Mouse (Mus musculus) Patski (cell line): ENCODE measurements at regions not wholly inside any gene's neighbourhood (a gene's known extent, or its start where the extent isn't known, plus 50 kb on each side); places are given as distances from the start of the nearest gene placed in this dataset.

Experiments
- ATAC-seq: fragments of 100-300 bp; one replicate; pipeline ENCODE4 v1.8.0; 2021
- CTCF ChIA-PET: fragments of 350-600 bp; sonication (Branson Sonifier 250); formaldehyde crosslinking; loops from one replicate; lab custom pipeline; 2022; ENCODE audit warnings: inconsistent platforms; lab: Charles Lee
- POLR2A ChIA-PET: fragments of 350-600 bp; sonication (Branson Sonifier 250); formaldehyde crosslinking; loops from one replicate; lab custom pipeline; 2022; ENCODE audit warnings: antibody characterized with exemption, inconsistent platforms; lab: Charles Lee
- DNase-seq: peaks from one replicate; pipeline ENCODE4 v3.0.0-alpha.2; 2011; ENCODE audit warnings: low read depth, low spot score
- H3K27me3 ChIP-seq: fragments of 371-371 bp; one replicate; pipeline ENCODE4 v1.5.1; 2021
- CTCF ChIP-seq: fragments of 100-300 bp; IDR thresholded peaks from one replicate; pipeline ENCODE4 v1.5.1; 2021
- in situ Hi-C: fragments of 300-500 bp; cut with MboI; formaldehyde crosslinking; loops from 3 replicates; pipeline ENCODE4 v1.11.1; 2018; ENCODE audit warnings: low pct_unique_long_range_greater_than_20kb, mixed read lengths

DNA sequence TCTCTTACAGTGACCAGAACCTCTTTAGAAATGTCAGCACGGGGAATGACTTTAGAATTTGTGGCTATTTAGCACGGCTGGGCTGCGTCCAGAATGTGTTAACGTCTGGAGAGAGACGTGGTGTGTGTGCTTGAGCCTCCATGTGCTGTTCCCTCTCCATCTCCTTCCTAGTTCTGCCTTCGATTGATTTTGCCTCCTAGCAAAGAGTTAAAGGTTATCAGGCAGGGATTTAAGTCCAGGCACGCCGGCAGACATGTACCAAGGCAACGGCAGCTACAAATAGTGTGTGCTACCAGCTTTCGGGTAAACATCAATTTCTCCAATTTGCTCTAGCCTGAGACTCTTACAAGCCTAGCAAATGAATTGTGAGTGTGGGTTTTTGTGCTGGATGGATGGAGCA is 285.7 kb downstream of the Icos start:
- in situ Hi-C loops = no loop called here
- CTCF ChIA-PET = interaction anchor here (0.8 kb wide), 1 partner anchor 10 kb away, joined by 3 read pairs; no protein-coding TSS in a partner anchor
- no peak for ATAC-seq
- POLR2A ChIA-PET = no interaction called here
- peaks cover 25% of the 10 kb centered on the region for H3K27me3 ChIP-seq
- DNase-seq = no peak
- no peak for TF ChIP-seq CTCF

DNA sequence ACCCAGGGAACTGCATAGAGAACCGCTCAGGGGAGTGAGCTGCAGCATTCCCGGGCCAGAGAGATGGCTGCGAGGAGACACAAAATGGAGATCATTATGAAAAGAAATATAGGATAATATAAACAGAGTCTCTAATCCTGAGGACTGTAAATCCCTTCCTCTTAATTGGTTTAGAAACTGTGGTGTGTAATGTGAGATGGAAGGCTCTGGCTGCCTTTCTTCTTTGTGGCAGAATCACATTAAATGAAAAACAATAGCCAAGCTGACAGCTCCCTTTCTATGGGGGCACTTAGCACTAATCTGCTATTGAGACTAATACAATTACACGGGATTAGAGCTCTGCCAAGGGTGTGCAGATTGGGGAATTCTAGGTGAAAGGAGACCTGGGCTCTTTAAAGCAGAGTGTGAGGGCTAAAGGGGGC is 288.0 kb downstream of the Icos start:
- peaks cover 28% of the 10 kb centered on the region for H3K27me3 ChIP-seq
- CTCF ChIA-PET = no interaction called here
- POLR2A ChIA-PET = no interaction called here
- no peak for ATAC-seq
- DNase-seq = no peak
- no peak for TF ChIP-seq CTCF
- in situ Hi-C loops = no loop called here

DNA sequence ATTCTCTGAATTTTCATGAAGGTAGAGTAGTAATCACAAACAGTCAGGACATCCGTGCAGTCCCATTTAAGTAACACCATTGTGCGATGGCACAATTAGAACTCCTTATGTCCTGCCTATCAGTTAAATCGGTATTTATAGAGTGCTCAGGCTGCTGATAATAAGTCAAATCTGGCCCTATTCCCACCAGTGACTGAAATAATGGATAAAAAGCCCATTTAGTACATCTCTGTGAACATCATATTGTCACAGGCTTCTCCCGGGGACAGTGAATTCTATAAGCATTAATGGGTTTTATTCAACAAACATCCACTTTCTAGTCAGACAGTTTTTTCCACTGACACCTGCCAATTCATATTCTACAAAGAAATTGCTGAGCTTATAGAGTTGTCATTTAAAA is 296.1 kb downstream of the Icos start:
- no peak for TF ChIP-seq CTCF
- peaks cover 48% of the 10 kb centered on the region for H3K27me3 ChIP-seq
- in situ Hi-C loops = no loop called here
- no peak for DNase-seq
- ChIA-PET CTCF (interaction anchor here (1.3 kb wide), 1 partner anchor 10 kb away, joined by 3 read pairs; no protein-coding TSS in a partner anchor), POLR2A (no interaction called here)
- ATAC-seq = no peak

DNA sequence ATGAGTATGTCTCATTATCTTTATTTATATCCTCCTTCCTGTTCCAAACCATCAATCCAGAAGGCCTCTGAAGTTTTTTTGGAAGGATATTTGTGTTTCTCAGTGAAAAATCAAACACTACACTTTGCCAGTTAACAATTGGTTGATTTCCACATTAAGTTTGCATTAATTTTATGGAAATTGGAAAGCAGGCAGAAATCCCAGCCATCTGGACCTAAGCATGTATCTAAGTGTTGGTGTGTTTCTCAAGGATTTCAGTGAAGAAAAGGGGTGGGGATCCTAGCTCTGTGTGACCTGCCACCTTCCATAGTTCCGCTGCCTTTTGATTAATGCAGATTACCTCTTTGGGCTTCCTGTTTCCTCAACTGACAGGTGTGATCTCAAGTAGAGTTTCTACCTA is 296.5 kb downstream of the Icos start:
- ATAC-seq (no peak), DNase-seq (no peak)
- POLR2A ChIA-PET = no interaction called here
- CTCF ChIA-PET = interaction anchor here (1.2 to 1.3 kb wide), 2 partner anchors 11 to 44 kb away, joined by 3 read pairs; no protein-coding TSS in a partner anchor
- no peak for TF ChIP-seq CTCF
- H3K27me3 ChIP-seq = peaks cover 50% of the 10 kb centered on the region
- in situ Hi-C loops = no loop called here

DNA sequence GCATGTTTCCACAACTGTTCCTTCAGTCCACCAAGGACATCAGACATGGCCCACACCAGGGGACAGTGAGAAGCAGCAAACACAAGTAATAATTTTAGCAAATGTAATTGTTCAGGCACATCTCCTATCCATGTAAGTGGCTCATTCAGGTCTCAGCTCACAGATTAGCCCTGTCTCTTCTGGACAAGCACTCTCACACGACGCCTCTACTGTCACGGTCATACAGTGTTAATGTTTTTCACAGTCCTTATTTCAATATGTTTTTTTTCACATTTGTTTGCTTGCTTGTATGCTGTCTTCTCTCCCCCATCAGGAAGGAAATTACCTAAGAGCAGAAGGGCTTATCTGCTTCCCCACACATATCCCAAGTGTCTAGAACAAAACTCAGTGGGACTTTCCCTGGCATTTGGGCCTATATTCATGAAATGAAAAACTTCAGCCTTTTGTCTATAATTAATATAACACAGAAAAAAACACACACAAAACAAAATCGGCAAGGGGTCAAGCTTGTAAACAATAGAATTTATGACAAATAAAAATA is 299.5 kb downstream of the Icos start:
- ATAC-seq = no peak
- no peak for DNase-seq
- peaks cover 60% of the 10 kb centered on the region for H3K27me3 ChIP-seq
- ChIA-PET CTCF (interaction anchor here (2.1 kb wide), 1 partner anchor 12 kb away, joined by 4 read pairs; no protein-coding TSS in a partner anchor), POLR2A (no interaction called here)
- in situ Hi-C loops = no loop called here
- no peak for TF ChIP-seq CTCF

DNA sequence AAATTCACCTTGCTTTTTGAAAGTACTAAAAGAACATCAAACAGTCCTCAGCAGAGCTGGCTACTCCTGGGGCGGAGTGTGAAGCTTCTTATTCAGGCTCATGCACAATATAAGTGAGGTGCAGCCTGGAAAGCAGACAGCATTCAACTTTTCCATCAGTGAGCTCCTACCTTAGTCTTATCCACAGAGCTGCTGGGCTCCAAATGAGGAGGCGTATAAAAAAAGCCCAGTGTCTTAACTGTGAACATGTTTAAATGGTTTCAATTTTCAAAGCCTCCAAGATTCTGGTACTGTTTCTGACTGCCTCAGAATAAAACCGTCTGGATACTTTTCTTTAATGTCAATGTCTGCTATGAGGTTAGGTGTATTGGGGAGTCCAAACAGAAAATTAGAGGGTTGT is 310.5 kb downstream of the Icos start:
- H3K27me3 ChIP-seq = peaks cover 39% of the 10 kb centered on the region
- CTCF ChIA-PET = interaction anchor here (1.2 kb wide), 1 partner anchor 10 kb away, joined by 3 read pairs; no protein-coding TSS in a partner anchor
- in situ Hi-C loops = no loop called here
- no peak for DNase-seq
- no peak for TF ChIP-seq CTCF
- POLR2A ChIA-PET = interaction anchor here (0.5 kb wide), 1 partner anchor 8 kb away, joined by 3 read pairs; no protein-coding TSS in a partner anchor
- ATAC-seq = no peak

GRCm38 (mm10) chr1:61288946-61289345 is 311.2 kb downstream of the Icos start:
- TF ChIP-seq CTCF = no peak
- DNase-seq (no peak), ATAC-seq (no peak)
- POLR2A ChIA-PET = no interaction called here
- in situ Hi-C loops = no loop called here
- H3K27me3 ChIP-seq = peaks cover 39% of the 10 kb centered on the region
- CTCF ChIA-PET = interaction anchor here (1.2 to 1.7 kb wide), 2 partner anchors 9 to 13 kb away, joined by 3 to 4 read pairs; no protein-coding TSS in a partner anchor

GRCm38 (mm10) chr1:61289552-61289951 is 311.8 kb downstream of the Icos start:
- DNase-seq = peak; percentile 22
- CTCF ChIA-PET = interaction anchor here (1.7 kb wide), 1 partner anchor 14 kb away, joined by 4 read pairs; no protein-coding TSS in a partner anchor
- in situ Hi-C loops = no loop called here
- TF ChIP-seq CTCF = no peak
- peaks cover 35% of the 10 kb centered on the region for H3K27me3 ChIP-seq
- POLR2A ChIA-PET = no interaction called here
- no peak for ATAC-seq

- ChIA-PET CTCF (no interaction called here), POLR2A (no interaction called here)
- peaks cover 15% of the 10 kb centered on the region for H3K27me3 ChIP-seq
- no peak for ATAC-seq
- TF ChIP-seq CTCF = no peak
- no peak for DNase-seq
- in situ Hi-C loops = loop anchor here (10.0 kb wide), 2 partner anchors 1402 to 1672 kb away; no protein-coding TSS in a partner anchor
These were observed 315.4 kb downstream of the Icos start for GRCm38 (mm10) chr1:61293106-61293505.

- peaks cover 11% of the 10 kb centered on the region for H3K27me3 ChIP-seq
- in situ Hi-C loops = loop anchor here (5.0 to 10.0 kb wide), 3 partner anchors 477 to 1670 kb away; no protein-coding TSS in a partner anchor
- CTCF ChIA-PET = no interaction called here
- no peak for TF ChIP-seq CTCF
- POLR2A ChIA-PET = interaction anchor here (0.6 kb wide), 1 partner anchor 114 kb away, joined by 3 read pairs; no protein-coding TSS in a partner anchor
- DNase-seq (no peak), ATAC-seq (no peak)
These were observed 317.5 kb downstream of the Icos start for GRCm38 (mm10) chr1:61295219-61295618.

- no peak for ATAC-seq
- ChIA-PET CTCF (interaction anchor here (1.5 kb wide), 1 partner anchor 16 kb away, joined by 3 read pairs; no protein-coding TSS in a partner anchor), POLR2A (no interaction called here)
- no peaks in the 10 kb centered on the region for H3K27me3 ChIP-seq
- TF ChIP-seq CTCF = no peak
- DNase-seq = no peak
- in situ Hi-C loops = loop anchor here (5.0 to 10.0 kb wide), 3 partner anchors 475 to 1668 kb away; no protein-coding TSS in a partner anchor
These were observed 319.1 kb downstream of the Icos start for GRCm38 (mm10) chr1:61296831-61297230.
